Mouse (Mus musculus) embryonic facial prominence, embryonic 13.5 days (tissue): Measurements from ENCODE around the gene Slain1. TPM values are rescaled to one million over a fixed set of nuclear protein-coding genes. Genes with fewer than 3 reads are reported as not detected.

ENCODE experiments used
- ATAC-seq: fragments of 200-750 bp; cut with Nextera tagmentation; 2 replicates; pipeline ENCODE4 v1.8.0; 2017; ENCODE audit warnings: low read depth; ENCODE audit not compliant: insufficient number of reproducible peaks, insufficient read depth, low FRiP score, low TSS enrichment
- H3K27ac ChIP-seq: fragments of 300-500 bp; sonication (generic); 2 replicates; pipeline ENCODE4 v1.5.1; 2015; ENCODE audit warnings: moderate library complexity, mild to moderate bottlenecking, inconsistent platforms
- H3K27me3 ChIP-seq: fragments of 300-500 bp; sonication (generic); 2 replicates; pipeline ENCODE4 v1.6.1; 2015; ENCODE audit warnings: mild to moderate bottlenecking, inconsistent platforms
- H3K36me3 ChIP-seq: fragments of 300-500 bp; sonication (generic); 2 replicates; pipeline ENCODE4 v1.6.1; 2015; ENCODE audit warnings: mild to moderate bottlenecking, inconsistent platforms
- H3K4me1 ChIP-seq: fragments of 300-500 bp; sonication (generic); 2 replicates; pipeline ENCODE4 v1.6.1; 2015; ENCODE audit warnings: inconsistent platforms
- H3K4me2 ChIP-seq: fragments of 300-500 bp; sonication (generic); 2 replicates; pipeline ENCODE4 v1.6.1; 2015; ENCODE audit warnings: moderate library complexity, mild to moderate bottlenecking, inconsistent platforms
- H3K4me3 ChIP-seq: fragments of 300-500 bp; sonication (generic); 2 replicates; pipeline ENCODE4 v1.5.1; 2015; ENCODE audit warnings: mild to moderate bottlenecking, inconsistent platforms
- H3K9ac ChIP-seq: fragments of 300-500 bp; sonication (generic); 2 replicates; pipeline ENCODE4 v1.6.1; 2015; ENCODE audit warnings: mild to moderate bottlenecking, inconsistent platforms
- H3K9me3 ChIP-seq: fragments of 300-500 bp; sonication (generic); 2 replicates; pipeline ENCODE4 v1.6.1; 2016; ENCODE audit warnings: inconsistent platforms
- WGBS: fragments of 180-500 bp; shearing (Covaris S2); methylation state at CpG from one replicate; pipeline ENCODE4 v1.1.7; 2015; ENCODE audit warnings: mixed read lengths; 5-methylcytosine and 5-hydroxymethylcytosine counted together
- polyA plus RNA-seq: library from polyadenylated mRNA; unstranded; fragments of >200 nt; fragmentation: Nextera tagmentation; extraction: Ambion mirVana; gene quantifications from 2 replicates; pipeline ENCODE4 v1.2.1, GENCODE M21; 2015

Slain1 gene
- polyA plus RNA-seq, 1 experiment from 2014 or later: 1.7 TPM

DNA sequence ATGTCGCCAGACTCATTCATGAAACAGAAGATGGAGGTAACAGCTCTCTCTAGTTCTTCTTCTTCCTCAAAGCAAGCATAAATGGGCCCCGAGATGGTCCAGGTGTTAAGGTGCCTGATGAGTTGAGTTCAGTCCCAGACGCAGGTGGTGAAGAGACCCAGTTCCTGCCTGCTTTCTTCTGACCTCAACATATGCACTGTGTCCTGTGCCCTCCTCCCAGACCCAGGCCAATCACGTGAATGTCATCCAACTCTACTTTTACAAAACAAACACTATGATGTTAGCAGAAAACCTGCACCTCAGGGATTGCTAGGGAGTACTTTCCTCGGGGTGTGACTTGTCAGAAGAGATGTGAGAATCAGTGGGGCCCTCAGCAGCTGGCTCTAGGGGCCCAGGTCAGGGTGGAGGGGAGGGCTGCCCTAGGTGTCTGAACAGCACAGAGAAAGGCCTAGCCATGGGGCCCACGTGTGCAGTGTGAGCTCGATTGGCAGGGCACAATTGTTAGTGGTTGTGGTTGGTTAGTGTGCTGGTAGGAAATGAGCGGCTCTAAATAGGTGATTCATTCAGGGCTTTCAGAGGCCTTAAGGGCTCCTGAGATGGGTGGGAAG lies 16.4 kb downstream of the Slain1 start:
- Histone ChIP-seq H3K27ac (no peak overlapping the region), H3K4me2 (no peak overlapping the region), H3K9ac (no peak overlapping the region), H3K4me1 (no peaks in the 10 kb centered on the region), H3K4me3 (no peak overlapping the region), H3K9me3 (no peaks in the 10 kb centered on the region), H3K27me3 (no peaks in the 10 kb centered on the region), H3K36me3 (no peaks in the 10 kb centered on the region)
- ATAC-seq: no peak
- WGBS: 70% methylated on average over 8 of the region's 8 CpGs

DNA sequence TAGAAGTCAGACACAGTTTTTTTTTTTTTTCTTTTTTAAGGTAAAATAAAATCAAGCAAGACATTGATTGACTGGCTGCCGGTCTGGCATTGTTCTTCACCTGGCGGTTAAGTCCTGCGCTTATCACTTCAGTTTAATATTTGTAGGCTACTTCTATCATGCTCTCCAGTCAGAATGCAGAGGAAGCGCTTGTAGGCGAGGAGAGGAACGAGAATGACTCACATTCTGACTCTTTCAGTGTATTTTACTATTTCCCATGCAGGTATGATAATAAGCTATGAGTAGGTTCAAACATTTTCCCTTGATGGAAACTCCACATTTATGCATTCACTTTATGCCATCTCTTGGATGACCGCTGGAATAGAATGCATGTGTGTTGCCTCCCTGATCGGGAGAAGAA lies 17.0 kb downstream of the Slain1 start:
- Histone ChIP-seq H3K4me3 (no peak overlapping the region), H3K4me2 (no peak overlapping the region), H3K36me3 (no peaks in the 10 kb centered on the region), H3K4me1 (no peaks in the 10 kb centered on the region), H3K27ac (no peak overlapping the region), H3K27me3 (no peaks in the 10 kb centered on the region), H3K9me3 (no peaks in the 10 kb centered on the region), H3K9ac (no peak overlapping the region)
- 89% methylated on average over 8 of the region's 8 CpGs for WGBS
- no peak for ATAC-seq

DNA sequence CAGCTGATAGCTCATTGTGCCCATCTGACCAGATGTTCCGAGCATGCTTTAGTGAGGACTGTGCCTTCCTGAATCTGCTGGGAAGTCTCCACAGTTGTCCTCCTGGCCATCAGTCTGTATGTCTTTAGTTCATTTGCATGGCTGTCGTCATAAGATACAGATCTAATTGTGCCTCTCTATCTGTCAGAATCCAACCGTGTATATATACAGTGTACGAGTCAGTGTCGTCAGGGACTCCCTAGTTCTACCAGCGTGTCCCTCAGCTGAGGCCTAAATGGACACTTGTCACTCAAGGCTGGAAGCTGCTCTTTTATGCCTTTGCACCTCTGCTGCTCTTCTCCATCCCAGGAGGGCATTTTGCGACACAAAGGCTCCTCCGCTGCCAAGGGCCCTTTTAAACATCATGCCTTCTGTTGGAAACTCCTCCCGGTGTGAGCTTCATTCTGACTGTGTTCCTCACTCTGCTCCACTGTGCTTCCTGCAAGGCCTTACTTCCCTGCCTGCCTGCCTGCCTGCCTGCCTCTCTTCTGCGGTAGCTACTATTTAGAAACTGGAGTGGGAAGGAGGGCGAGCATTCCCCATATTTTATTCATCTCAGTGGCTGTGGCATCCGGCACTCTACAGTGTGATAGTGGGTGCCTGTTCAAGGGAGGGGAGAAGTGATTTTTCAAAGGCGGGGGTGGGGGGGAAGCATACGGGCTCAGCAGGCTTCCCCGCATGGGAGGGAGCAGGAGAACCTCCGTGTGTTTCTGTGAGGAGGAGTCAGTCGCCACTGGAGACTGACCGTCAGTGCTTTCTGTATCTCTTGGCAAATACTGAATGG lies 29.6 kb downstream of the Slain1 start:
- Histone ChIP-seq H3K4me1 (no peaks in the 10 kb centered on the region), H3K4me2 (peak overlapping the region; percentile 19; the same call in 1 of the 2 replicates), H3K27ac (no peak overlapping the region), H3K9me3 (no peaks in the 10 kb centered on the region), H3K9ac (no peak overlapping the region), H3K27me3 (no peaks in the 10 kb centered on the region), H3K4me3 (no peak overlapping the region), H3K36me3 (no peaks in the 10 kb centered on the region)
- 40% methylated on average over 18 of the region's 18 CpGs for WGBS
- ATAC-seq: no peak

- ATAC-seq: no peak
- H3K9me3 ChIP-seq: no peaks in the 10 kb centered on the region
- H3K9ac ChIP-seq: no peak overlapping the region
- H3K4me1 ChIP-seq: no peaks in the 10 kb centered on the region
- H3K4me2 ChIP-seq: peak overlapping the region; percentile 19; the same call in 1 of the 2 replicates
- H3K27ac ChIP-seq: no peak overlapping the region
- H3K4me3 ChIP-seq: no peak overlapping the region
- H3K36me3 ChIP-seq: no peaks in the 10 kb centered on the region
- 71% methylated on average over 7 of the region's 7 CpGs for WGBS
- H3K27me3 ChIP-seq: no peaks in the 10 kb centered on the region
Observed at GRCm38 (mm10) chr14:103680285-103680819, 30.3 kb downstream of the Slain1 start.

DNA sequence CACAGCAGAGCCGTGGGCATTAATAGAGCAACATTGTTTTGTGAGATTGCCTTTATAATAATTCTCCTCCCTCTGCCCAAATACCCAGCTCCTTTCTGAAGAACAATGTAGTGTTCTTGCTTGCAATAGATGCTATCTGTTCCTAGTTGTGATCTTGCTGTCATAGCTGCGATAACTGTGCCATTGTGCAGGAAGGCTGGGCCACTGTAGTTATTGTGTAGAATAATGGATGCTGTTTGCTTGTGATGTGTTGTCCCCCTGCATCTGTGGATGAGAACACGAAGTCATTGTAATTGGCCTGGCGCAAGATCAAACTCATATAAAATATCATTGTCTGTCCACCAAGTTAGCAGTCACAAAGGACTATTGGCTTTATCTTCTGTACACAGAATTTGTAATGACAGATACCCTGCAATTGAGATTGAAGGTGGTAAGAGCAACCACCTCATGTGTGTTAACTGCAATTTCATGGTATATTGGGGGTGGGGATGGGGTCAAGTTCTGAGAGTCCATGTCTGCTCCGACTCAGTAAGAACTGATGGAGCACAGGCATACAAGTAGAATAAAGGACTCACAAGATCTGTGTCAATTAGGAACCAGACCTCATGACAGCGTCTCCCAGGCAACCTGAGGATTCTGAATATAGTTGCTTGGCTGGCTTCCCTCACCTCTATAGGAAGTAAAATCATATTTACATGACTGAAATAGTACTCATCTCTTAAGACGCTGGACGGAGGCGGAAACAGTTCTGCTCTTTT lies 32.8 kb downstream of the Slain1 start:
- no peak for ATAC-seq
- Histone ChIP-seq H3K4me1 (no peaks in the 10 kb centered on the region), H3K4me3 (no peak overlapping the region), H3K4me2 (no peak overlapping the region), H3K36me3 (no peaks in the 10 kb centered on the region; the same call in 1 of the 2 replicates), H3K27me3 (no peaks in the 10 kb centered on the region), H3K9ac (no peak overlapping the region), H3K27ac (no peak overlapping the region), H3K9me3 (peaks cover 4% of the 10 kb centered on the region; the same call in 1 of the 2 replicates)
- WGBS: 72% methylated on average over 9 of the region's 9 CpGs

DNA sequence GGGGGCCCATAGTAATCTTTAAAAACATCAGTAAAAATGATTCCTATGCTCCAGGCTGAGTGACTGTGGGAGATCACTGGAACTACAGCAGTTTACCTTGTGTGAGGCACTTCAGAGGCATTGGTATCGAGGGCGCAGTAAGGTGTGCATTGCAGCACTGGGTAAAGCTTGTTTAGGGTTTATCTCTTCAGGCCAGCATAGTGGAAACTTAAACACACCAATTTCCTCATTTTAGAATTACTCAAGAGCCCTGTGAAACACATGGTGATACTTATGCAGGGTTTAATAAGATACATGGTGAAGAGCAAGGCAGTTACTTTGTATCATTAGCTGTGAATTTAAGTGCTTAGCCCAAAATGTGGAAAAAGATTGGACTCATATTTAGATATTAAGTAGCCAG lies 37.0 kb downstream of the Slain1 start:
- ATAC-seq: no peak
- H3K36me3 ChIP-seq: no peaks in the 10 kb centered on the region; the same call in 1 of the 2 replicates
- no peaks in the 10 kb centered on the region for H3K4me1 ChIP-seq
- H3K9ac ChIP-seq: no peak overlapping the region
- no peak overlapping the region for H3K4me2 ChIP-seq
- H3K4me3 ChIP-seq: no peak overlapping the region
- 91% methylated on average over 2 of the region's 2 CpGs for WGBS
- H3K27ac ChIP-seq: no peak overlapping the region
- no peaks in the 10 kb centered on the region for H3K27me3 ChIP-seq
- peaks cover 4% of the 10 kb centered on the region; the same call in 1 of the 2 replicates for H3K9me3 ChIP-seq

GRCm38 (mm10) chr14:103694295-103694694 lies 44.3 kb downstream of the Slain1 start:
- no peak overlapping the region for H3K4me2 ChIP-seq
- no peak for ATAC-seq
- no peak overlapping the region for H3K4me3 ChIP-seq
- H3K4me1 ChIP-seq: peaks cover 8% of the 10 kb centered on the region
- no peak overlapping the region for H3K9ac ChIP-seq
- no peaks in the 10 kb centered on the region for H3K27me3 ChIP-seq
- H3K27ac ChIP-seq: no peak overlapping the region
- 33% methylated on average over 1 of the region's 1 CpGs for WGBS
- no peaks in the 10 kb centered on the region for H3K9me3 ChIP-seq
- no peaks in the 10 kb centered on the region for H3K36me3 ChIP-seq

GRCm38 (mm10) chr14:103695620-103696019 lies 45.6 kb downstream of the Slain1 start:
- no peak overlapping the region for H3K4me2 ChIP-seq
- no peaks in the 10 kb centered on the region for H3K27me3 ChIP-seq
- no peak overlapping the region for H3K4me3 ChIP-seq
- no peaks in the 10 kb centered on the region for H3K9me3 ChIP-seq
- no peak for ATAC-seq
- H3K36me3 ChIP-seq: no peaks in the 10 kb centered on the region
- no peak overlapping the region for H3K9ac ChIP-seq
- 24% methylated on average over 3 of the region's 3 CpGs for WGBS
- H3K27ac ChIP-seq: no peak overlapping the region; the same call in 1 of the 2 replicates
- peaks cover 8% of the 10 kb centered on the region for H3K4me1 ChIP-seq

GRCm38 (mm10) chr14:103697101-103697500 lies 47.1 kb downstream of the Slain1 start:
- no peak overlapping the region for H3K4me2 ChIP-seq

DNA sequence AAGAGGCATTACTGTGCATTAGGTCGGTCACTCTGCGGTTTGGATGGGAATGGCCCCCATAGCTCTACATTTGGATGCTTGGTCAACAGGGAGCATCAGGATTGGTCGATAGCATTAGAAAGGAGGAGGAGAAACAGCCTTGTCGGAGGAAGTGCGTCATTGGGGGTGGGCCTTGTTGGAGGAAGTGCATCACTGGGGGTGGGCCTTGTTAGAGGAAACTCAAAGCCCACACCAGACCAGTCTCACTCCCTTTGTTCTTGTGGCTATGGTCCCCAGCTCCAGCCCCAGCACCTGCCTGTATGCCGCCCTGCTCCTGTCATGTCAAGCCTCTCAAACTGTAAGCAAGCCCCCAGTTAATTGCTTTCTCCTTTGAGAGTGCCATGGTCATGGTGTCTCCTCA lies 49.3 kb downstream of the Slain1 start:
- no peak overlapping the region for H3K4me3 ChIP-seq
- no peaks in the 10 kb centered on the region for H3K27me3 ChIP-seq
- peaks cover 8% of the 10 kb centered on the region for H3K4me1 ChIP-seq
- H3K9me3 ChIP-seq: no peaks in the 10 kb centered on the region
- no peak for ATAC-seq
- no peak overlapping the region for H3K9ac ChIP-seq
- H3K4me2 ChIP-seq: no peak overlapping the region
- no peaks in the 10 kb centered on the region for H3K36me3 ChIP-seq
- H3K27ac ChIP-seq: no peak overlapping the region
- WGBS: 96% methylated on average over 6 of the region's 6 CpGs

More at GRCm38 (mm10) chr14:103697101-103697500, 47.1 kb downstream of the Slain1 start:
- H3K27ac ChIP-seq: no peak overlapping the region
- H3K4me1 ChIP-seq: peaks cover 8% of the 10 kb centered on the region
- H3K4me3 ChIP-seq: no peak overlapping the region
- H3K9ac ChIP-seq: no peak overlapping the region
- ATAC-seq: no peak
- no peaks in the 10 kb centered on the region for H3K9me3 ChIP-seq
- 87% methylated on average over 7 of the region's 7 CpGs for whole genome bisulfite sequencing
- no peaks in the 10 kb centered on the region for H3K36me3 ChIP-seq
- H3K27me3 ChIP-seq: no peaks in the 10 kb centered on the region

- no peaks in the 10 kb centered on the region for H3K27me3 ChIP-seq
- no peak for ATAC-seq
- H3K4me2 ChIP-seq: no peak overlapping the region
- H3K9ac ChIP-seq: no peak overlapping the region
- no peak overlapping the region for H3K4me3 ChIP-seq
- H3K36me3 ChIP-seq: no peaks in the 10 kb centered on the region
- 90% methylated on average over 18 of the region's 18 CpGs for WGBS
- H3K4me1 ChIP-seq: no peaks in the 10 kb centered on the region
- H3K9me3 ChIP-seq: no peaks in the 10 kb centered on the region
- no peak overlapping the region for H3K27ac ChIP-seq
Observed at GRCm38 (mm10) chr14:103702516-103702915, 52.5 kb downstream of the Slain1 start.
